Mouse (Mus musculus): ENCODE measurements at regions not wholly inside any gene's neighbourhood (a gene's known extent, or its start where the extent isn't known, plus 50 kb on each side); places are given as distances from the start of the nearest gene placed in this dataset.
A peak's percentile ranks its signal among the peaks of the same experiment; 100 is the strongest.

DNA sequence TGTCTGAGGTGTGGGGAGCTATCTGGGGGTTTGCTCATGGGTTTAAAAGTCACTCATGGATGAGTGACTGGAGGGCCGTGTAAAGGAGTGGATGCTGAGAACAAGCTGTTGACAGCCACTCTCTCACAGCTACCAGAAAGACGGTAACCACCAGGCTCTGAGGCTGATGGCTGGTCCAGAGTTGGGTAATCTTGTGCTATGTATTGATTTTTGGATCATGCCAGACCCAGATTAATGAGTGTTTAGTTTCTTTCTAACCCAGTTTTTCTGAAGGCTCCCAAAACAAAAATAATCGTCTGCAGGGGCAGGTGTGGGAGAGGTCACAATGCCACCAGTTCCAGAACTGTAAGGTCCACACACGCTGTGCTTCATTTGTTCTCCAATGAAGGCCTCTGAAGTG is 144.9 kb downstream of the Gadd45g start:
- ATAC-seq (ENCODE audit: low FRiP score, low read depth) (no peak), DNase-seq (ENCODE audit: low spot score) (no peak)
- TF ChIP-seq POLR2A (IDR thresholded peaks at IDR 0.05; ENCODE audit: borderline replicate concordance, extremely low read depth, insufficient read depth, insufficient read length): no peak
- no peak overlapping the region for H3K4me2 ChIP-seq (replicated peaks; ENCODE audit: low read depth, low read length, severe bottlenecking)
- WGBS: 81% methylated on average over 4 of the region's 4 CpGs
- H3K4me1 ChIP-seq (ENCODE audit: control insufficient read depth, insufficient read depth, low read length): no peaks in the 10 kb centered on the region
- H3K9ac ChIP-seq (ENCODE audit: low read depth, low read length, severe bottlenecking): no peak overlapping the region
- no peak overlapping the region for H3K4me3 ChIP-seq (replicated peaks; ENCODE audit: low read length)
- no peaks in the 10 kb centered on the region for H3K27me3 ChIP-seq (ENCODE audit: control insufficient read depth, insufficient read depth, low read length)
- no peaks in the 10 kb centered on the region for H3K36me3 ChIP-seq (ENCODE audit: control insufficient read depth, insufficient read depth, low read length)
- H3K27ac ChIP-seq (replicated peaks; ENCODE audit: low read depth, low read length): no peak overlapping the region
- H3K9me3 ChIP-seq (ENCODE audit: control insufficient read depth, low read length): no peaks in the 10 kb centered on the region

- H3K27ac ChIP-seq (replicated peaks; ENCODE audit: low read depth, low read length): no peak overlapping the region
- no peak for TF ChIP-seq POLR2A (IDR thresholded peaks at IDR 0.05; ENCODE audit: borderline replicate concordance, extremely low read depth, insufficient read depth, insufficient read length)
- no peak for DNase-seq (ENCODE audit: low spot score)
- H3K27me3 ChIP-seq (ENCODE audit: control insufficient read depth, insufficient read depth, low read length): no peaks in the 10 kb centered on the region
- no peak overlapping the region for H3K4me3 ChIP-seq (replicated peaks; ENCODE audit: low read length)
- no peaks in the 10 kb centered on the region for H3K4me1 ChIP-seq (ENCODE audit: control insufficient read depth, insufficient read depth, low read length)
- no peaks in the 10 kb centered on the region for H3K36me3 ChIP-seq (ENCODE audit: control insufficient read depth, insufficient read depth, low read length)
- H3K9ac ChIP-seq (ENCODE audit: low read depth, low read length, severe bottlenecking): no peak overlapping the region
- H3K4me2 ChIP-seq (replicated peaks; ENCODE audit: low read depth, low read length, severe bottlenecking): no peak overlapping the region
- no peak for ATAC-seq (ENCODE audit: low FRiP score, low read depth)
- WGBS: 82% methylated on average over 6 of the region's 6 CpGs
- H3K9me3 ChIP-seq (ENCODE audit: control insufficient read depth, low read length): no peaks in the 10 kb centered on the region
These were observed 146.4 kb downstream of the Gadd45g start for GRCm38 (mm10) chr13:51992878-51993277.

GRCm38 (mm10) chr13:51996163-51996562 is 149.7 kb downstream of the Gadd45g start:
- Histone ChIP-seq H3K9ac (ENCODE audit: low read depth, low read length, severe bottlenecking) (no peak overlapping the region), H3K27ac (replicated peaks; ENCODE audit: low read depth, low read length) (no peak overlapping the region), H3K4me2 (replicated peaks; ENCODE audit: low read depth, low read length, severe bottlenecking) (no peak overlapping the region), H3K36me3 (ENCODE audit: control insufficient read depth, insufficient read depth, low read length) (no peaks in the 10 kb centered on the region), H3K4me3 (replicated peaks; ENCODE audit: low read length) (no peak overlapping the region), H3K9me3 (ENCODE audit: control insufficient read depth, low read length) (no peaks in the 10 kb centered on the region), H3K4me1 (ENCODE audit: control insufficient read depth, insufficient read depth, low read length) (no peaks in the 10 kb centered on the region), H3K27me3 (ENCODE audit: control insufficient read depth, insufficient read depth, low read length) (no peaks in the 10 kb centered on the region)
- WGBS: 78% methylated on average over 4 of the region's 4 CpGs
- no peak for DNase-seq (ENCODE audit: low spot score)
- no peak for ATAC-seq (ENCODE audit: low FRiP score, low read depth)
- TF ChIP-seq POLR2A (IDR thresholded peaks at IDR 0.05; ENCODE audit: borderline replicate concordance, extremely low read depth, insufficient read depth, insufficient read length): no peak

DNA sequence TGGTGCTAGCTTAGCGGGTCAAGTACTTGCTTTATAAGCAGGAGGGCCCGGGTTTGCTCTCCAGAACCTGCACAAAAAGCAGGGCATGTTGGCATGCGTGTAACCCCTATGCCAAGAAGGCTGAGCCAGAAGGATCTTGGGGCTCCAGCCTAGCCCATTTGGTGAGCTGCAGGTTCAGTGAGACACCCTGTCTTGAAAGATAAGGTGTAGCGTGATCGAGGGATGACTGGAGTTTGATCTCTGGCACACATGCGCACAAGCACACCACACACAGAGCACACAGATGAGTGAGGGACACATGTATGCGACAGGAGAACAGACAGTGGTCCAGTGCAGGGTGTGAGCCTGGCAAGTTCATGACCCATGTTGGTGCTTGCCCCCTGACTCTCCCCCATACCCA is 152.1 kb downstream of the Gadd45g start:
- no peaks in the 10 kb centered on the region for H3K9me3 ChIP-seq (ENCODE audit: control insufficient read depth, low read length)
- no peaks in the 10 kb centered on the region for H3K36me3 ChIP-seq (ENCODE audit: control insufficient read depth, insufficient read depth, low read length)
- ATAC-seq (ENCODE audit: low FRiP score, low read depth) (no peak), DNase-seq (ENCODE audit: low spot score) (no peak)
- TF ChIP-seq POLR2A (IDR thresholded peaks at IDR 0.05; ENCODE audit: borderline replicate concordance, extremely low read depth, insufficient read depth, insufficient read length): no peak
- no peak overlapping the region for H3K4me3 ChIP-seq (replicated peaks; ENCODE audit: low read length)
- H3K4me2 ChIP-seq (replicated peaks; ENCODE audit: low read depth, low read length, severe bottlenecking): no peak overlapping the region
- H3K9ac ChIP-seq (ENCODE audit: low read depth, low read length, severe bottlenecking): no peak overlapping the region
- 94% methylated on average over 7 of the region's 7 CpGs for WGBS
- no peaks in the 10 kb centered on the region for H3K27me3 ChIP-seq (ENCODE audit: control insufficient read depth, insufficient read depth, low read length)
- no peak overlapping the region for H3K27ac ChIP-seq (replicated peaks; ENCODE audit: low read depth, low read length)
- peaks cover 8% of the 10 kb centered on the region; the same call in 1 of the 2 replicates for H3K4me1 ChIP-seq (ENCODE audit: control insufficient read depth, insufficient read depth, low read length)

DNA sequence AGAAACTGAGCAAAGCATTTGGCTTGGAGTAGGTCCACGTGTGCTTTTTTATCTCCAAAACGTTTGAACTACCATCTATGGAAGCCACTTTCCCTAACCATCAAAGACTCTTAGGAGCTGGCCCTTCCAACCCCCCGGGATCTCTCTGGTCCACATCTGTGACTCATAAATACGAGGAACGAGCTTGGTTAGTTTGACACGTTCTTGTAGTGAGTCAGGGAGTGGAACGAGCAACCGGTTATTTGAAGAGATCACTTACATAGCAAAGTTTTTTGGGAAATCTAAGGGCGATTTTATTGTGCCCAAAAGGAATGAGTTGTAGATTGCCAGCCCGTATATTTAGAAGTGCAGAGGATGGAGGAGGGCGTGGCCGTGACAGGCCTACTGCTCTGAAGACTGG is 155.3 kb downstream of the Gadd45g start:
- H3K36me3 ChIP-seq (ENCODE audit: control insufficient read depth, insufficient read depth, low read length): no peaks in the 10 kb centered on the region
- WGBS: 20% methylated on average over 12 of the region's 12 CpGs
- DNase-seq (ENCODE audit: low spot score) (peak; percentile 55), ATAC-seq (ENCODE audit: low FRiP score, low read depth) (no peak)
- H3K4me2 ChIP-seq (replicated peaks; ENCODE audit: low read depth, low read length, severe bottlenecking): no peak overlapping the region
- no peak overlapping the region; the same call in 1 of the 2 replicates for H3K27ac ChIP-seq (replicated peaks; ENCODE audit: low read depth, low read length)
- peaks cover 8% of the 10 kb centered on the region; the same call in 1 of the 2 replicates for H3K4me1 ChIP-seq (ENCODE audit: control insufficient read depth, insufficient read depth, low read length)
- H3K27me3 ChIP-seq (ENCODE audit: control insufficient read depth, insufficient read depth, low read length): no peaks in the 10 kb centered on the region
- H3K9me3 ChIP-seq (ENCODE audit: control insufficient read depth, low read length): no peaks in the 10 kb centered on the region
- no peak overlapping the region for H3K9ac ChIP-seq (ENCODE audit: low read depth, low read length, severe bottlenecking)
- H3K4me3 ChIP-seq (replicated peaks; ENCODE audit: low read length): no peak overlapping the region
- no peak for TF ChIP-seq POLR2A (IDR thresholded peaks at IDR 0.05; ENCODE audit: borderline replicate concordance, extremely low read depth, insufficient read depth, insufficient read length)

Measured in limb, embryonic 14.5 days (tissue).